23 mouse cellular contexts compared by ENCODE assay signal in the genomic region with DNA sequence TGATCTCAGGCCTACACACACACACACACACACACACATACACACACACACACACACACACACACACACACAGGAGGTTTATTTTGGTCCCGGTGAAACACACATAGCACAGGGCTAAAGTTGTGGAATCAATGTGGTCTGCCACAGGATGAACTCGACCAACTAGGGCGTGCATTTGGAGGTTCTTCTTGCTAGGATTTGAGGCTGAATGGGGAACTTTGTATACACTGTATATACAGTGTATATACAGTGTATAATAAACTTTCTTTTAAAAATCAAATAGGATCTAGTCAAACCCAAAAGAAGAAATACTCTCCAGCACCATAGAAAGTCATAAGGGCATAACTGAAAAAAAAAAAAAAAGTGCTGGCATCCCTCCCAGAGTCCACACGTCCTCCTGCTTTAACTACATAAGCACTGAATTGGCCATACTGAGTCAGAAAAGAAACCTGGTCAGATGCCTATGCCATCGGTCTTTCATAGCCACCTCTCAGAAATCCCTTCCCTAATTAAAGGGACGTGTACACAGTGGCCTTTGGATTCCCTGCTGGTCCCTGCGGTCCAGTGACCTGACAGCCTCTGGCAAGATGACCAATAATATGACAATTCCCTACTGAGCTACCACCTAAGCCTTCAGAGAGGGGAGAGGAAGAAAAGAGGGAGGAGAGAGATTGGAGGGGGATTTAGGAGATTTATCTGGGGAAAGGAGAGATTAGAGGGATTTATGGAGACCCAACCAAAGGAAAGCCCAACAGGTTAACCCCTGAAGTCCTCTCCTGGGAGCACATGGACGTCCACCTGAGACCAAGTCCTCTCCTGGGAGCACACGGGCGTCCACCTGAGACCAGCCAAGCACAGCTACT. TPM values are rescaled to one million over a fixed set of nuclear protein-coding genes. Genes with fewer than 3 reads are reported as not detected.
A peak's percentile ranks its signal among the peaks of the same experiment; 100 is the strongest.
DNase-seq lines count a peak whose midpoint lies in the region; ATAC-seq and TF ChIP-seq lines count a peak whose summit lies in the region.
"Had no signal": no experiment of that assay in that cellular context is flagged by ENCODE, and none has a peak within 500 bp of the region (broad histone marks: within the 10 kb centered on the region; RNA-seq: fewer than 3 reads in every experiment).

No protein-coding gene starts in this region.

- dilution Hi-C loops in CH12.LX (cut with MboI; ENCODE audit: extremely low pct_ligation_motif_present, extremely low pct_unique_long_range_greater_than_20kb, low sequenced_read_pairs): no loop called here

- TF ChIP-seq POLR2A in CH12.LX (IDR thresholded peaks at IDR 0.05; ENCODE audit: low read depth, low read length): no peak

- H3K4me3 ChIP-seq in lung, embryonic 14.5 days (ENCODE audit: low read depth, low read length): no peak overlapping the region
- no peak overlapping the region for H3K4me3 ChIP-seq in CH12.LX (replicated peaks in 1 of 3; ENCODE audit: low read depth in 2 of 3, low read length in 2 of 3, poor library complexity in 1 of 3)
- no peak overlapping the region for H3K4me3 ChIP-seq in stomach, embryonic 15.5 days (replicated peaks)
- H3K4me3 ChIP-seq in forebrain, embryonic 15.5 days: no peak overlapping the region
- H3K4me3 ChIP-seq: embryonic facial prominence, embryonic 12.5 days; forebrain, embryonic 12.5 days; gastrocnemius, adult 2 months; kidney, embryonic 15.5 days; limb, embryonic 12.5 days; liver, embryonic 12.5 days had no signal

- peaks cover 20% of the 10 kb centered on the region for H3K27me3 ChIP-seq in lung, embryonic 14.5 days (ENCODE audit: insufficient read depth, low read length)
- no peaks in the 10 kb centered on the region for H3K27me3 ChIP-seq in CH12.LX (replicated peaks)
- H3K27me3 ChIP-seq in stomach, embryonic 15.5 days (replicated peaks): no peaks in the 10 kb centered on the region
- peaks cover 10% of the 10 kb centered on the region for H3K27me3 ChIP-seq in forebrain, embryonic 15.5 days

- no peak for TF ChIP-seq CTCF in lung, embryonic 14.5 days (IDR thresholded peaks at IDR 0.05; ENCODE audit: low read depth)
- TF ChIP-seq CTCF in CH12.LX (conservative IDR thresholded peaks at IDR 0.05 in 1 of 2, IDR thresholded peaks at IDR 0.05 in 1 of 2; ENCODE audit: low read depth in 2 of 2, low read length in 2 of 2): no peak

- H3K79me2 ChIP-seq in CH12.LX (replicated peaks; ENCODE audit: control insufficient read depth, extremely low read depth, insufficient read depth, poor library complexity, severe bottlenecking): peaks cover 31% of the 10 kb centered on the region

- H3K4me1 ChIP-seq in lung, embryonic 14.5 days (ENCODE audit: insufficient read depth): peaks cover 1% of the 10 kb centered on the region; the same call in 1 of the 2 replicates
- H3K4me1 ChIP-seq in CH12.LX (ENCODE audit: control insufficient read depth in 1 of 2, insufficient read depth in 2 of 2): peaks cover 12 to 84% of the 10 kb centered on the region in 2 experiments
- peaks cover 6% of the 10 kb centered on the region; the same call in 1 of the 2 replicates for H3K4me1 ChIP-seq in stomach, embryonic 15.5 days
- peaks cover 10% of the 10 kb centered on the region for H3K4me1 ChIP-seq in forebrain, embryonic 15.5 days
- H3K4me1 ChIP-seq: embryonic facial prominence, embryonic 12.5 days had no signal

- H3K4me2 ChIP-seq in lung, embryonic 14.5 days: no peak overlapping the region
- H3K4me2 ChIP-seq in CH12.LX (ENCODE audit: insufficient read depth, low read depth, poor library complexity, severe bottlenecking): no peak overlapping the region
- no peak overlapping the region for H3K4me2 ChIP-seq in stomach, embryonic 15.5 days
- no peak overlapping the region for H3K4me2 ChIP-seq in forebrain, embryonic 15.5 days (replicated peaks)
- H3K4me2 ChIP-seq: embryonic facial prominence, embryonic 12.5 days; forebrain, embryonic 12.5 days; heart, embryonic 11.5 days; kidney, embryonic 15.5 days; limb, embryonic 12.5 days; liver, embryonic 12.5 days had no signal

- peak; percentile 56; the same call in 1 of the 2 replicates for ATAC-seq in lung, embryonic 14.5 days (ENCODE audit: insufficient read depth)
- peak; percentile 25; the same call in 1 of the 2 replicates for ATAC-seq in stomach, embryonic 15.5 days (ENCODE audit: insufficient read depth, low FRiP score, low read depth)
- ATAC-seq in forebrain, embryonic 15.5 days (replicated peaks): no peak
- ATAC-seq: hindbrain, embryonic 16.5 days; intestine, embryonic 16.5 days; liver, embryonic 12.5 days had no signal

- no peak for TF ChIP-seq RAD21 in CH12.LX (IDR thresholded peaks at IDR 0.05; ENCODE audit: low read depth, low read length)

- no peak for TF ChIP-seq EP300 in CH12.LX (IDR thresholded peaks at IDR 0.05; ENCODE audit: low read length)

- 55% methylated on average over 10 of the region's 10 CpGs for WGBS in lung, embryonic 14.5 days
- WGBS in stomach, embryonic 15.5 days: 55% methylated on average over 10 of the region's 10 CpGs
- 55% methylated on average over 10 of the region's 10 CpGs for WGBS in forebrain, embryonic 15.5 days

- in situ Hi-C loops in CH12.LX (cut with MboI; ENCODE audit: low pct_ligation_motif_present, low pct_unique_long_range_greater_than_20kb, low sequenced_read_pairs): no loop called here

- no peaks in the 10 kb centered on the region for H3K9me3 ChIP-seq in lung, embryonic 14.5 days (ENCODE audit: low read depth, low read length)
- no peaks in the 10 kb centered on the region for H3K9me3 ChIP-seq in CH12.LX (replicated peaks; ENCODE audit: low read length)
- no peaks in the 10 kb centered on the region for H3K9me3 ChIP-seq in stomach, embryonic 15.5 days
- H3K9me3 ChIP-seq in forebrain, embryonic 15.5 days: no peaks in the 10 kb centered on the region
- H3K9me3 ChIP-seq: embryonic facial prominence, embryonic 12.5 days; forebrain, embryonic 12.5 days; kidney, embryonic 15.5 days; limb, embryonic 12.5 days; liver, embryonic 12.5 days had no signal

- no peaks in the 10 kb centered on the region for H3K36me3 ChIP-seq in lung, embryonic 14.5 days (ENCODE audit: insufficient read depth)
- H3K36me3 ChIP-seq in CH12.LX (replicated peaks in 1 of 2; ENCODE audit: control insufficient read depth in 1 of 2, insufficient read depth in 1 of 2, low read length in 1 of 2): peaks cover 0 to 17% of the 10 kb centered on the region in 2 experiments
- H3K36me3 ChIP-seq in stomach, embryonic 15.5 days: no peaks in the 10 kb centered on the region
- no peaks in the 10 kb centered on the region for H3K36me3 ChIP-seq in forebrain, embryonic 15.5 days
- H3K36me3 ChIP-seq: embryonic facial prominence, embryonic 12.5 days; forebrain, embryonic 12.5 days; kidney, embryonic 15.5 days; limb, embryonic 12.5 days; liver, embryonic 12.5 days had no signal

- no peak overlapping the region for H3K9ac ChIP-seq in lung, embryonic 14.5 days
- no peak overlapping the region for H3K9ac ChIP-seq in CH12.LX (ENCODE audit: insufficient read depth, low read depth)
- no peak overlapping the region for H3K9ac ChIP-seq in stomach, embryonic 15.5 days
- H3K9ac ChIP-seq in forebrain, embryonic 15.5 days (replicated peaks): no peak overlapping the region
- H3K9ac ChIP-seq: embryonic facial prominence, embryonic 12.5 days; forebrain, embryonic 12.5 days; kidney, embryonic 15.5 days; limb, embryonic 12.5 days; liver, embryonic 12.5 days had no signal

- DNase-seq in lung, embryonic 14.5 days: peak; percentile 77
- no peak for DNase-seq in lung, postnatal 25 days (ENCODE audit: low spot score)
- DNase-seq in CH12.LX (ENCODE audit: extremely low read depth) (no peak), NIH3T3 (ENCODE audit: low read depth) (peak; percentile 86)
- DNase-seq in heart, adult 8-10 months (ENCODE audit: low spot score): no peak
- DNase-seq: adrenal gland, postnatal 36 days; B cell, adult 2 months; gastrocnemius, adult 2 months; kidney, postnatal 36 days; lung, postnatal 14 days; midbrain, embryonic 14.5 days; right cerebral cortex, adult 18-20 months; right cerebral cortex, postnatal 4 days had no signal

- no peak overlapping the region for H3K27ac ChIP-seq in lung, embryonic 14.5 days (ENCODE audit: low read depth)
- no peak overlapping the region for H3K27ac ChIP-seq in CH12.LX (ENCODE audit: insufficient read depth, low read depth)
- H3K27ac ChIP-seq in stomach, embryonic 15.5 days: peak overlapping the region; percentile 45; the same call in 1 of the 2 replicates
- H3K27ac ChIP-seq in forebrain, embryonic 15.5 days (replicated peaks): no peak overlapping the region
- H3K27ac ChIP-seq: embryonic facial prominence, embryonic 12.5 days; forebrain, embryonic 12.5 days; gastrocnemius, adult 2 months; kidney, embryonic 15.5 days; limb, embryonic 12.5 days; liver, embryonic 12.5 days had no signal

TF ChIP-seq in CH12.LX, 34 proteins besides CTCF, POLR2A, EP300 and RAD21:
- TF ChIP-seq ZNF384 (IDR thresholded peaks at IDR 0.05; ENCODE audit: low read depth, low read length) (peak; percentile 30; the same call in 1 of the 2 replicates), USF2 (conservative IDR thresholded peaks at IDR 0.05; ENCODE audit: low read depth, low read length) (no peak), MAX (IDR thresholded peaks at IDR 0.05; ENCODE audit: low read length) (no peak)

RNA-seq across cellular contexts. Expression of gene Camk1d, which starts 6.2 kb away (rescaled TPM):
- polyA plus RNA-seq in lung, embryonic 14.5 days (2014; fragmentation: Nextera tagmentation; extraction: Ambion mirVana): 2.9 and 3.0 TPM in 2 replicates
- 4.8 and 5.7 TPM in 2 replicates for total RNA-seq in CH12.LX (2012; rRNA removed)
- total RNA-seq in CH12.LX (2014; rRNA removed): 4.6 and 5.1 TPM in 2 replicates
- polyA plus RNA-seq in CH12.LX (2012; ENCODE audit: insufficient read length, low read depth): 11.7 and 12.4 TPM in 2 replicates
- polyA plus RNA-seq in stomach, embryonic 15.5 days (2015; fragmentation: Nextera tagmentation; extraction: Ambion mirVana): 17.9 and 18.4 TPM in 2 replicates
- polyA plus RNA-seq in forebrain, embryonic 15.5 days (2015; fragmentation: Nextera tagmentation; extraction: Ambion mirVana): 6.5 and 8.4 TPM in 2 replicates
- total RNA-seq in heart, adult 8-10 months (2022): 1 to 10 TPM; 3.6 to 5.0 (median 4.3) TPM

Comparison
In these comparisons a context has a peak if more than half of its experiments do, and no peak if none do; other contexts are left out.
1. DNase-seq: peak in lung, embryonic 14.5 days (single experiment) and NIH3T3 (single experiment); none in lung, postnatal 25 days (single experiment), CH12.LX (single experiment) and heart, adult 8-10 months (single experiment).